ENCODE assay signal across 8 mouse cellular contexts in the genomic region with DNA sequence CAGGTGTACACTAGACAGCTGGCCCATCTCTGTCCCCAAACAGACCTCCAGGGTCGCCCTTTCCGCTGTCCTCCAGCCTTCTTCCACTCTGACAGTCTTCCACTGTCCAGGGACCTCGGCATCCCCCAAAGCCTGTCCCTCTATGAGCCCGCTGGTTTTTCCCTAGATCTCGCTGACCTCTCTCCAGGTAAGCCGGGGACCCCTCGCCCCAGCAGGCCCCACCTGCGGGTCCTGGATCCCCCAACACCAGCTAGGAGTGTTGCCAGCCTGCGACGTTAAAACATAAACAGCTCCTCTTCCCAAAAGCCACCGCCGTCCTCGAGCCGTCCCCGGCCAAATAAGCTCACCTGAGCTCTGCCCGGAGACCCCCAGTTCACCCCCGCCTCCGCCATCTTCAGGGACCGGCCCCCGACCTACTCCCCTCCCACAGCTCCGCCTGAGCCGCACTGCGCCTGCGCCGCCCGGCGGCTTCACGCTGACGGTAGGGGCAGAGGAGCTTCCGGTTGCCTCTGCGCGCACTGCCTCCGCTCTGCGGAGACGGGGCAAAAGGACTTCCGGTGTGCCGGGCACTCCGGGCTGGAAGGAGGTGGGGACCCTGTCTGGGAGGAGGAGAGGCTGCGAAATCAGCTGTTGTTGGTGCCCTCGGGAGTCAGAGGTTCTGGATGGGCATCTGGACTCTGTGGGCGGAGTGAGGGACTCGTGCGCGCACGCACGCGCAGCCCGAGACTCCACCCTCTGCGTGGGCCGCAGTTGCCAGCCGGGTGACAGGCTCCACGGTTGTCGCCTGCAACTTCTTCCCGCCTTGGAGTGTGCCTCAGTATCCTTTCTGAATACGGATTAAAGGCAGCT. TPM values are rescaled to one million over a fixed set of nuclear protein-coding genes. Genes with fewer than 3 reads are reported as not detected.
A peak's percentile ranks its signal among the peaks of the same experiment; 100 is the strongest.
DNase-seq lines count a peak whose midpoint lies in the region; ATAC-seq and TF ChIP-seq lines count a peak whose summit lies in the region.

No protein-coding gene starts in this region.

- under 1% methylated on average over 55 of the region's 55 CpGs for WGBS in hindbrain, embryonic 10.5 days
- WGBS in lung, postnatal 0 days = under 1% methylated on average over 54 of the region's 55 CpGs

- peak; percentile 86 for DNase-seq in MEL-GATA-1-ER (ENCODE audit: extremely low read depth, low read depth)
- DNase-seq in cerebellum, adult 8-10 months = peak; percentile 91
- peak; percentile 94 for DNase-seq in hindbrain, embryonic 10.5 days (ENCODE audit: low spot score)
- peak; percentile 93 for DNase-seq in layer of hippocampus, adult 9-11 months
- DNase-seq in lung, postnatal 0 days (ENCODE audit: low spot score) = peak; percentile 97
- peak; percentile 84 for DNase-seq in ovary, postnatal 14 days (ENCODE audit: low spot score)
- DNase-seq in thymus, postnatal 14 days = peak; percentile 97

- H3K4me1 ChIP-seq in hindbrain, embryonic 10.5 days (replicated peaks) = peaks cover 23% of the 10 kb centered on the region
- H3K4me1 ChIP-seq in lung, postnatal 0 days (ENCODE audit: insufficient read depth, low read depth, low read length) = peaks cover 7% of the 10 kb centered on the region; the same call in 1 of the 2 replicates

- H3K27ac ChIP-seq in hindbrain, embryonic 10.5 days = peak overlapping the region; percentile 93
- H3K27ac ChIP-seq in lung, postnatal 0 days (ENCODE audit: low read length) = peak overlapping the region; percentile 88

- TF ChIP-seq CTCF in lung, postnatal 0 days (IDR thresholded peaks at IDR 0.05) = peak; percentile 66

- H3K4me2 ChIP-seq in lung, postnatal 0 days (replicated peaks; ENCODE audit: low read depth, low read length) = peak overlapping the region; percentile 83

- H3K9me3 ChIP-seq in hindbrain, embryonic 10.5 days = no peaks in the 10 kb centered on the region
- H3K9me3 ChIP-seq in lung, postnatal 0 days (ENCODE audit: low read length) = no peaks in the 10 kb centered on the region

- TF ChIP-seq EP300 in lung, postnatal 0 days (IDR thresholded peaks at IDR 0.05) = no peak

- ATAC-seq in frontal cortex, adult (ENCODE audit: low TSS enrichment) = peak; percentile 93
- peak; percentile 96 for ATAC-seq in lung, postnatal 0 days

- H3K9ac ChIP-seq in lung, postnatal 0 days (replicated peaks; ENCODE audit: low read depth) = peak overlapping the region; percentile 78

- H3K36me3 ChIP-seq in hindbrain, embryonic 10.5 days = peaks cover 3% of the 10 kb centered on the region; the same call in 1 of the 2 replicates
- no peaks in the 10 kb centered on the region for H3K36me3 ChIP-seq in lung, postnatal 0 days (ENCODE audit: insufficient read depth, low read length)

- H3K4me3 ChIP-seq in hindbrain, embryonic 10.5 days = peak overlapping the region; percentile 86
- peak overlapping the region; percentile 83 for H3K4me3 ChIP-seq in lung, postnatal 0 days (ENCODE audit: low read depth, low read length)

- no peaks in the 10 kb centered on the region for H3K27me3 ChIP-seq in hindbrain, embryonic 10.5 days (ENCODE audit: insufficient read depth, poor library complexity, severe bottlenecking)
- H3K27me3 ChIP-seq in lung, postnatal 0 days (replicated peaks; ENCODE audit: insufficient read depth, low read length) = no peaks in the 10 kb centered on the region

RNA-seq across cellular contexts. Expression of gene Insig2, which starts 4.8 kb away (rescaled TPM):
- polyA plus RNA-seq in hindbrain, embryonic 10.5 days (2016; fragmentation: Nextera tagmentation; extraction: Ambion mirVana) = 17.6 and 24.0 TPM in 2 replicates
- 60.0 and 69.6 TPM in 2 replicates for polyA plus RNA-seq in lung, postnatal 0 days (2015; fragmentation: Nextera tagmentation; extraction: Ambion mirVana)

Comparison
In these comparisons a context has a peak if more than half of its experiments do, and no peak if none do; other contexts are left out.
1. Peak in every context shown above with its lines: DNase-seq, ATAC-seq, H3K4me3 ChIP-seq and H3K27ac ChIP-seq.